Comparison of ENCODE assay signal across 8 mouse cellular contexts in the genomic region with DNA sequence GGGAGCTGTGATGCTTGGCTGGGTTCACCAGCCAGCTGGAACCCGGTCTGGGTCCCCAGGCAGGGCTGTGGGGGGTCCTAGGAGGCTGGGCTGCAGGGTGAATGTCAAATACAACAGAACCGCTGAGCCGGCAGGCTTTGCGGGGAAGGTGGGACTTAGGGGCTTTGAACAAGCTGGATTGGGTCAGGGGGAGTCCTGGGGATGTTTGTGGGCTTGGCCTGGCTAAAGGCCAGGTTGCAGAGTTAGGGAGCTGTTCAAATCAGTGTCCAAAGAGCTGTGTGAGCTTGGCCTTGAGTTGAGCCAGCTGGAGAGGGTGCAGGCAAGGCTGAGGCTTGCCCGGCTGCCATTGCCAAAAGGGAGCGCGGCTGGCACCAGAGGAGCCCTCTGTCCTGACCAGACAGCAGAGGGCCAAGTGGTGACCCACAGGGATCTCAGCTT.
A peak's percentile ranks its signal among the peaks of the same experiment; 100 is the strongest.
DNase-seq lines count a peak whose midpoint lies in the region; ATAC-seq lines count a peak whose summit lies in the region.
"Had no signal": no experiment of that assay in that cellular context is flagged by ENCODE, and none has a peak within 500 bp of the region (broad histone marks: within the 10 kb centered on the region; RNA-seq: fewer than 3 reads in every experiment).

No protein-coding gene starts in this region.

- WGBS in heart, embryonic 11.5 days (ENCODE audit: insufficient replicate concordance): 44% methylated on average over 7 of the region's 7 CpGs
- 41% methylated on average over 7 of the region's 7 CpGs for WGBS in neural tube, embryonic 13.5 days

- intact Hi-C loops in left cerebral cortex, postnatal 4 days (cut with DNase I): loop anchor here (5.0 to 10.0 kb wide), 2 partner anchors 145 to 222 kb away; no protein-coding TSS in a partner anchor

- no peaks in the 10 kb centered on the region for H3K9me3 ChIP-seq in heart, embryonic 11.5 days (replicated peaks; ENCODE audit: control insufficient read depth, low read length)
- no peaks in the 10 kb centered on the region for H3K9me3 ChIP-seq in neural tube, embryonic 13.5 days

- DNase-seq in left cerebral cortex, postnatal 4 days: peak; percentile 95
- no peak for DNase-seq in left cerebral cortex, adult 8-10 months (ENCODE audit: low spot score in 2 of 2)
- peak; percentile 36 for DNase-seq in cerebellum, adult 8-10 months
- DNase-seq in layer of hippocampus, adult 9-11 months: peak; percentile 36
- DNase-seq in MN1 (ENCODE audit: low spot score): no peak

- H3K4me2 ChIP-seq in heart, embryonic 11.5 days: peak overlapping the region; percentile 58
- H3K4me2 ChIP-seq in neural tube, embryonic 13.5 days: peak overlapping the region; percentile 45

- no peaks in the 10 kb centered on the region for H3K36me3 ChIP-seq in heart, embryonic 11.5 days (ENCODE audit: control insufficient read depth, insufficient read depth, low read length)
- no peaks in the 10 kb centered on the region for H3K36me3 ChIP-seq in neural tube, embryonic 13.5 days

- H3K9ac ChIP-seq in heart, embryonic 11.5 days (ENCODE audit: low read depth, low read length): peak overlapping the region; percentile 29; the same call in 1 of the 2 replicates
- peak overlapping the region; percentile 27; the same call in 1 of the 2 replicates for H3K9ac ChIP-seq in neural tube, embryonic 13.5 days

- ATAC-seq in heart, embryonic 11.5 days (replicated peaks; ENCODE audit: insufficient number of reproducible peaks, low FRiP score, low TSS enrichment): peak; percentile 55
- peak; percentile 34; the same call in 1 of the 2 replicates for ATAC-seq in neural tube, embryonic 13.5 days (ENCODE audit: low read depth)

- H3K4me3 ChIP-seq in heart, embryonic 11.5 days (ENCODE audit: low read depth, low read length): peak overlapping the region; percentile 18
- peak overlapping the region; percentile 3; the same call in 1 of the 2 replicates for H3K4me3 ChIP-seq in neural tube, embryonic 13.5 days
- H3K4me3 ChIP-seq: heart, adult 2 months had no signal

- peaks cover 2% of the 10 kb centered on the region; the same call in 1 of the 2 replicates for H3K4me1 ChIP-seq in heart, embryonic 11.5 days (ENCODE audit: control insufficient read depth, insufficient read depth, low read length)
- peaks cover 20% of the 10 kb centered on the region for H3K4me1 ChIP-seq in neural tube, embryonic 13.5 days (replicated peaks)

- peaks cover 32% of the 10 kb centered on the region for H3K27me3 ChIP-seq in heart, embryonic 11.5 days (ENCODE audit: control insufficient read depth, insufficient read depth, low read length)
- H3K27me3 ChIP-seq in neural tube, embryonic 13.5 days: peaks cover 13% of the 10 kb centered on the region

- no peak overlapping the region for H3K27ac ChIP-seq in heart, embryonic 11.5 days (ENCODE audit: low read depth, low read length)
- H3K27ac ChIP-seq in neural tube, embryonic 13.5 days (replicated peaks): peak overlapping the region; percentile 65
- H3K27ac ChIP-seq: heart, adult 2 months had no signal

Comparison
In these comparisons a context has a peak if more than half of its experiments do, and no peak if none do; other contexts are left out.
1. DNase-seq: peak in left cerebral cortex, postnatal 4 days (single experiment), cerebellum, adult 8-10 months (single experiment) and layer of hippocampus, adult 9-11 months (single experiment); none in left cerebral cortex, adult 8-10 months (0 of 2) and MN1 (single experiment).